Mouse (Mus musculus): ENCODE measurements around the gene Ntn4. TPM values are rescaled to one million over a fixed set of nuclear protein-coding genes. Genes with fewer than 3 reads are reported as not detected.

Gene Ntn4
- polyA plus RNA-seq, 1 experiment from 2014 or later: 2.0 TPM

- Histone ChIP-seq H3K9ac (replicated peaks; ENCODE audit: low read length) (no peak overlapping the region), H3K36me3 (ENCODE audit: control insufficient read depth, insufficient read depth, low read length) (no peaks in the 10 kb centered on the region), H3K4me1 (ENCODE audit: control insufficient read depth, insufficient read depth, low read length) (no peaks in the 10 kb centered on the region), H3K27ac (replicated peaks; ENCODE audit: low read depth, low read length) (no peak overlapping the region), H3K27me3 (ENCODE audit: control insufficient read depth, insufficient read depth, low read length) (no peaks in the 10 kb centered on the region), H3K4me2 (ENCODE audit: low read length) (no peak overlapping the region), H3K4me3 (replicated peaks; ENCODE audit: low read depth, low read length) (no peak overlapping the region), H3K9me3 (ENCODE audit: control insufficient read depth, low read length) (no peaks in the 10 kb centered on the region)
- 94% methylated on average over 7 of the region's 7 CpGs for WGBS
- DNase-seq (no peak), ATAC-seq (ENCODE audit: low FRiP score, low TSS enrichment) (no peak)
Measured at GRCm38 (mm10) chr10:93609236-93609635, 31.2 kb upstream of the Ntn4 start.

GRCm38 (mm10) chr10:93610896-93611295, 29.6 kb upstream of the Ntn4 start:
- ATAC-seq (ENCODE audit: low FRiP score, low TSS enrichment) (no peak), DNase-seq (no peak)
- H3K4me1 ChIP-seq (ENCODE audit: control insufficient read depth, insufficient read depth, low read length): no peaks in the 10 kb centered on the region
- no peaks in the 10 kb centered on the region for H3K27me3 ChIP-seq (ENCODE audit: control insufficient read depth, insufficient read depth, low read length)
- H3K9me3 ChIP-seq (ENCODE audit: control insufficient read depth, low read length): no peaks in the 10 kb centered on the region
- H3K36me3 ChIP-seq (ENCODE audit: control insufficient read depth, insufficient read depth, low read length): no peaks in the 10 kb centered on the region
- no peak overlapping the region for H3K4me3 ChIP-seq (replicated peaks; ENCODE audit: low read depth, low read length)
- H3K9ac ChIP-seq (replicated peaks; ENCODE audit: low read length): no peak overlapping the region
- no peak overlapping the region for H3K27ac ChIP-seq (replicated peaks; ENCODE audit: low read depth, low read length)
- H3K4me2 ChIP-seq (ENCODE audit: low read length): no peak overlapping the region
- 95% methylated on average over 1 of the region's 1 CpGs for WGBS

GRCm38 (mm10) chr10:93611419-93612007, 29.0 kb upstream of the Ntn4 start:
- WGBS: 41% methylated on average over 18 of the region's 18 CpGs
- H3K36me3 ChIP-seq (ENCODE audit: control insufficient read depth, insufficient read depth, low read length): no peaks in the 10 kb centered on the region
- DNase-seq (peak; percentile 90), ATAC-seq (ENCODE audit: low FRiP score, low TSS enrichment) (no peak; the same call in 1 of the 2 replicates)
- H3K4me3 ChIP-seq (replicated peaks; ENCODE audit: low read depth, low read length): no peak overlapping the region
- no peaks in the 10 kb centered on the region for H3K27me3 ChIP-seq (ENCODE audit: control insufficient read depth, insufficient read depth, low read length)
- no peaks in the 10 kb centered on the region for H3K4me1 ChIP-seq (ENCODE audit: control insufficient read depth, insufficient read depth, low read length)
- H3K9me3 ChIP-seq (ENCODE audit: control insufficient read depth, low read length): no peaks in the 10 kb centered on the region
- 0 out of 2 replicates have a peak overlapping the region, but pooled peaks have one; percentile 5 for H3K27ac ChIP-seq (replicated peaks; ENCODE audit: low read depth, low read length)
- H3K4me2 ChIP-seq (ENCODE audit: low read length): peak overlapping the region; percentile 31
- H3K9ac ChIP-seq (replicated peaks; ENCODE audit: low read length): no peak overlapping the region

GRCm38 (mm10) chr10:93614850-93615249, 25.6 kb upstream of the Ntn4 start:
- H3K9me3 ChIP-seq (ENCODE audit: control insufficient read depth, low read length): no peaks in the 10 kb centered on the region
- ATAC-seq (ENCODE audit: low FRiP score, low TSS enrichment) (no peak), DNase-seq (no peak)
- H3K27me3 ChIP-seq (ENCODE audit: control insufficient read depth, insufficient read depth, low read length): no peaks in the 10 kb centered on the region
- no peak overlapping the region for H3K4me3 ChIP-seq (replicated peaks; ENCODE audit: low read depth, low read length)
- no peak overlapping the region for H3K4me2 ChIP-seq (ENCODE audit: low read length)
- no peak overlapping the region for H3K9ac ChIP-seq (replicated peaks; ENCODE audit: low read length)
- H3K4me1 ChIP-seq (ENCODE audit: control insufficient read depth, insufficient read depth, low read length): no peaks in the 10 kb centered on the region
- H3K36me3 ChIP-seq (ENCODE audit: control insufficient read depth, insufficient read depth, low read length): no peaks in the 10 kb centered on the region
- WGBS: 79% methylated on average over 8 of the region's 8 CpGs
- H3K27ac ChIP-seq (replicated peaks; ENCODE audit: low read depth, low read length): no peak overlapping the region

GRCm38 (mm10) chr10:93620438-93621179, 19.9 kb upstream of the Ntn4 start:
- H3K4me3 ChIP-seq (replicated peaks; ENCODE audit: low read depth, low read length): no peak overlapping the region
- no peaks in the 10 kb centered on the region for H3K27me3 ChIP-seq (ENCODE audit: control insufficient read depth, insufficient read depth, low read length)
- no peaks in the 10 kb centered on the region for H3K36me3 ChIP-seq (ENCODE audit: control insufficient read depth, insufficient read depth, low read length)
- ATAC-seq (ENCODE audit: low FRiP score, low TSS enrichment) (no peak), DNase-seq (no peak)
- 75% methylated on average over 7 of the region's 7 CpGs for WGBS
- H3K27ac ChIP-seq (replicated peaks; ENCODE audit: low read depth, low read length): no peak overlapping the region
- H3K9me3 ChIP-seq (ENCODE audit: control insufficient read depth, low read length): no peaks in the 10 kb centered on the region
- H3K4me1 ChIP-seq (ENCODE audit: control insufficient read depth, insufficient read depth, low read length): no peaks in the 10 kb centered on the region
- no peak overlapping the region for H3K4me2 ChIP-seq (ENCODE audit: low read length)
- H3K9ac ChIP-seq (replicated peaks; ENCODE audit: low read length): no peak overlapping the region

- H3K4me1 ChIP-seq (ENCODE audit: control insufficient read depth, insufficient read depth, low read length): no peaks in the 10 kb centered on the region
- DNase-seq (no peak), ATAC-seq (ENCODE audit: low FRiP score, low TSS enrichment) (no peak)
- no peak overlapping the region for H3K9ac ChIP-seq (replicated peaks; ENCODE audit: low read length)
- H3K9me3 ChIP-seq (ENCODE audit: control insufficient read depth, low read length): no peaks in the 10 kb centered on the region
- H3K36me3 ChIP-seq (ENCODE audit: control insufficient read depth, insufficient read depth, low read length): no peaks in the 10 kb centered on the region
- no peak overlapping the region for H3K4me3 ChIP-seq (replicated peaks; ENCODE audit: low read depth, low read length)
- no peak overlapping the region for H3K4me2 ChIP-seq (ENCODE audit: low read length)
- H3K27me3 ChIP-seq (ENCODE audit: control insufficient read depth, insufficient read depth, low read length): no peaks in the 10 kb centered on the region
- 65% methylated on average over 9 of the region's 9 CpGs for WGBS
- H3K27ac ChIP-seq (replicated peaks; ENCODE audit: low read depth, low read length): no peak overlapping the region
Measured at GRCm38 (mm10) chr10:93623725-93624124, 16.8 kb upstream of the Ntn4 start.

- DNase-seq (no peak), ATAC-seq (ENCODE audit: low FRiP score, low TSS enrichment) (no peak)
- no peak overlapping the region for H3K4me3 ChIP-seq (replicated peaks; ENCODE audit: low read depth, low read length)
- H3K36me3 ChIP-seq (ENCODE audit: control insufficient read depth, insufficient read depth, low read length): no peaks in the 10 kb centered on the region
- no peaks in the 10 kb centered on the region for H3K4me1 ChIP-seq (ENCODE audit: control insufficient read depth, insufficient read depth, low read length)
- no peaks in the 10 kb centered on the region for H3K9me3 ChIP-seq (ENCODE audit: control insufficient read depth, low read length)
- no peaks in the 10 kb centered on the region for H3K27me3 ChIP-seq (ENCODE audit: control insufficient read depth, insufficient read depth, low read length)
- H3K9ac ChIP-seq (replicated peaks; ENCODE audit: low read length): no peak overlapping the region
- no peak overlapping the region for H3K4me2 ChIP-seq (ENCODE audit: low read length)
- H3K27ac ChIP-seq (replicated peaks; ENCODE audit: low read depth, low read length): no peak overlapping the region
- 90% methylated on average over 10 of the region's 10 CpGs for WGBS
Measured at GRCm38 (mm10) chr10:93624151-93624550, 16.3 kb upstream of the Ntn4 start.

- no peak overlapping the region for H3K4me2 ChIP-seq (ENCODE audit: low read length)
- ATAC-seq (ENCODE audit: low FRiP score, low TSS enrichment) (no peak), DNase-seq (no peak)
- no peaks in the 10 kb centered on the region for H3K27me3 ChIP-seq (ENCODE audit: control insufficient read depth, insufficient read depth, low read length)
- H3K9me3 ChIP-seq (ENCODE audit: control insufficient read depth, low read length): no peaks in the 10 kb centered on the region
- no peaks in the 10 kb centered on the region for H3K36me3 ChIP-seq (ENCODE audit: control insufficient read depth, insufficient read depth, low read length)
- no peaks in the 10 kb centered on the region for H3K4me1 ChIP-seq (ENCODE audit: control insufficient read depth, insufficient read depth, low read length)
- H3K9ac ChIP-seq (replicated peaks; ENCODE audit: low read length): no peak overlapping the region
- 96% methylated on average over 5 of the region's 5 CpGs for WGBS
- no peak overlapping the region for H3K4me3 ChIP-seq (replicated peaks; ENCODE audit: low read depth, low read length)
- H3K27ac ChIP-seq (replicated peaks; ENCODE audit: low read depth, low read length): no peak overlapping the region
Measured at GRCm38 (mm10) chr10:93630310-93630709, 10.2 kb upstream of the Ntn4 start.

GRCm38 (mm10) chr10:93632086-93632485, 8.4 kb upstream of the Ntn4 start:
- H3K9me3 ChIP-seq (ENCODE audit: control insufficient read depth, low read length): no peaks in the 10 kb centered on the region
- H3K4me3 ChIP-seq (replicated peaks; ENCODE audit: low read depth, low read length): no peak overlapping the region
- whole genome bisulfite sequencing: 73% methylated on average over 4 of the region's 4 CpGs
- no peaks in the 10 kb centered on the region for H3K27me3 ChIP-seq (ENCODE audit: control insufficient read depth, insufficient read depth, low read length)
- H3K36me3 ChIP-seq (ENCODE audit: control insufficient read depth, insufficient read depth, low read length): no peaks in the 10 kb centered on the region
- no peak for ATAC-seq (ENCODE audit: low FRiP score, low TSS enrichment)
- no peak overlapping the region for H3K4me2 ChIP-seq (ENCODE audit: low read length)
- H3K9ac ChIP-seq (replicated peaks; ENCODE audit: low read length): no peak overlapping the region
- no peak overlapping the region for H3K27ac ChIP-seq (replicated peaks; ENCODE audit: low read depth, low read length)
- H3K4me1 ChIP-seq (ENCODE audit: control insufficient read depth, insufficient read depth, low read length): no peaks in the 10 kb centered on the region
- DNase-seq: no peak

Data from midbrain, embryonic 14.5 days (tissue).